Mouse (Mus musculus): ENCODE results near the gene Mfsd4b5. TPM values are rescaled to one million over a fixed set of nuclear protein-coding genes. Genes with fewer than 3 reads are reported as not detected.

Mfsd4b5 gene
- under 1 TPM; 0.02 to 0.05 TPM for polyA plus RNA-seq (2012; fragmentation: generic; extraction: Trizol)

GRCm38 (mm10) chr10:39986466-39986865 lies at the start of gene Mfsd4b5:
TSS of gene Mfsd4b5 (minus strand) at chr10:39986646.

GRCm38 (mm10) chr10:40024554-40025428 lies 38.3 kb upstream of the Mfsd4b5 start, which contains the start of gene Mfsd4b1:
TSS of gene Mfsd4b1 (minus strand) at chr10:40025268.

GRCm38 (mm10) chr10:39959761-39960440 lies 26.5 kb downstream of the Mfsd4b5 start, which contains the start of gene Mfsd4b3:
TSS of gene Mfsd4b3 (minus strand) at chr10:39960153.

GRCm38 (mm10) chr10:39926616-39927139 lies 59.8 kb downstream of the Mfsd4b5 start, which contains the start of gene Mfsd4b2:
TSS of gene Mfsd4b2 (minus strand) at chr10:39926923.

Other genes with a start within 250 kb of the Mfsd4b5 start
- gene Mfsd4b4, start 87.4 kb downstream of the Mfsd4b5 start, polyA plus RNA-seq (2012; fragmentation: generic; extraction: Trizol) = 1 to 10 TPM in 1 of 2 experiments, under 1 TPM in 1; 0.40 to 6.0 TPM
- gene Mfsd4b2, start 59.7 kb downstream of the Mfsd4b5 start, polyA plus RNA-seq (2012; fragmentation: generic; extraction: Trizol) = not detected
- gene Mfsd4b3, start 26.5 kb downstream of the Mfsd4b5 start, polyA plus RNA-seq (2012; fragmentation: generic; extraction: Trizol) = under 1 TPM; 0.19 to 0.60 TPM
- under 1 TPM in 1 of 2 experiments, not detected in 1; 0.04 TPM for gene Mfsd4b1, start 38.6 kb upstream of the Mfsd4b5 start, polyA plus RNA-seq (2012; fragmentation: generic; extraction: Trizol)
- 1 to 10 TPM in 1 of 2 experiments, under 1 TPM in 1; 0.82 to 1.5 TPM for gene Slc16a10, start 155.6 kb upstream of the Mfsd4b5 start, polyA plus RNA-seq (2012; fragmentation: generic; extraction: Trizol)